Mouse (Mus musculus) CH12.LX (cell line): Measurements from ENCODE around the gene Cyp11a1. TPM values are rescaled to one million over a fixed set of nuclear protein-coding genes. Genes with fewer than 3 reads are reported as not detected.

ENCODE experiments used
- DNase-seq: peaks from one replicate; pipeline ENCODE4 v3.0.0-alpha.2; 2013; ENCODE audit errors: extremely low read depth
- H3K27ac ChIP-seq: 2 replicates; pipeline ENCODE4 v1.5.1; 2012; ENCODE audit warnings: low read depth, mild to moderate bottlenecking, control low read depth, moderate library complexity; ENCODE audit not compliant: insufficient read depth
- H3K27me3 ChIP-seq: replicated peaks from 2 replicates; pipeline ENCODE3; 2012; ENCODE audit warnings: inconsistent platforms
- H3K36me3 ChIP-seq, 2 experiments: replicated peaks in 1 of 2; 2 replicates each; pipeline versions ENCODE3 to v1.6.1; 2012; ENCODE audit warnings: inconsistent platforms in 1 of 2, low read length in 1 of 2, mild to moderate bottlenecking in 1 of 2, mixed read lengths in 1 of 2, moderate library complexity in 1 of 2; ENCODE audit not compliant: control insufficient read depth in 1 of 2, insufficient read depth in 1 of 2
- H3K4me1 ChIP-seq, 2 experiments: 2 replicates each; pipeline ENCODE4 v1.6.1; 2012; ENCODE audit warnings: inconsistent platforms in 1 of 2, moderate library complexity in 1 of 2; ENCODE audit not compliant: insufficient read depth in 2 of 2, control insufficient read depth in 1 of 2
- H3K4me2 ChIP-seq: 2 replicates; pipeline ENCODE4 v1.6.1; 2012; ENCODE audit warnings: low read depth, mild to moderate bottlenecking, control low read depth; ENCODE audit not compliant: poor library complexity, insufficient read depth, severe bottlenecking
- H3K4me3 ChIP-seq, 3 experiments: fragments of 150-350 bp in 1 of 3; sonication (generic) in 1 of 3; replicated peaks in 1 of 3; 2 replicates each; pipeline versions ENCODE3 to v1.5.1; 2011 to 2012; ENCODE audit warnings: low read depth in 2 of 3, low read length in 2 of 3, mild to moderate bottlenecking in 2 of 3, moderate library complexity in 2 of 3, control low read depth in 1 of 3, improper control_type of control experiment in 1 of 3, inconsistent platforms in 1 of 3, mixed read lengths in 1 of 3; ENCODE audit not compliant: poor library complexity in 1 of 3
- H3K79me2 ChIP-seq: replicated peaks from 2 replicates; pipeline ENCODE4 v1.6.1; 2012; ENCODE audit warnings: mild to moderate bottlenecking, moderate library complexity; ENCODE audit not compliant: control insufficient read depth, poor library complexity, insufficient read depth, severe bottlenecking; ENCODE audit errors: extremely low read depth
- H3K9ac ChIP-seq: 2 replicates; pipeline ENCODE4 v1.6.1; 2012; ENCODE audit warnings: low read depth, mild to moderate bottlenecking, control low read depth, moderate library complexity; ENCODE audit not compliant: insufficient read depth
- H3K9me3 ChIP-seq: replicated peaks from 2 replicates; pipeline ENCODE3; 2012; ENCODE audit warnings: low read length, inconsistent platforms, mixed read lengths
- CHD1 ChIP-seq: IDR thresholded peaks from 2 replicates; pipeline ENCODE4 v1.6.1; 2012; ENCODE audit warnings: low read depth, low read length, improper control_type of control experiment, inconsistent platforms
- CHD2 ChIP-seq: IDR thresholded peaks from 2 replicates; pipeline ENCODE4 v1.6.1; 2011; ENCODE audit warnings: low read length, improper control_type of control experiment
- CTCF ChIP-seq, 2 experiments: IDR thresholded peaks in 1 of 2; conservative IDR thresholded peaks in 1 of 2; 2 replicates each; pipeline ENCODE4 v1.5.1; 2011 to 2012; ENCODE audit warnings: low read depth in 2 of 2, low read length in 2 of 2, improper control_type of control experiment in 1 of 2, inconsistent platforms in 1 of 2, mild to moderate bottlenecking in 1 of 2, moderate library complexity in 1 of 2
- ELF1 ChIP-seq: IDR thresholded peaks from 2 replicates; pipeline ENCODE4 v1.6.1; 2014; ENCODE audit warnings: low read depth, mild to moderate bottlenecking, inconsistent platforms, low read length, improper control_type of control experiment
- ETS1 ChIP-seq: conservative IDR thresholded peaks from 2 replicates; pipeline ENCODE4 v1.6.1; 2012; ENCODE audit warnings: low read depth, mild to moderate bottlenecking, inconsistent platforms, low read length, improper control_type of control experiment, moderate library complexity
- HCFC1 ChIP-seq: IDR thresholded peaks from 2 replicates; pipeline ENCODE4 v1.6.1; 2012; ENCODE audit warnings: low read depth, mild to moderate bottlenecking, inconsistent platforms, low read length, improper control_type of control experiment
- JUN ChIP-seq: IDR thresholded peaks from 2 replicates; pipeline ENCODE4 v1.6.1; 2011; ENCODE audit warnings: low read depth, mild to moderate bottlenecking, low read length, improper control_type of control experiment, moderate library complexity; ENCODE audit not compliant: insufficient read depth
- KAT2A ChIP-seq: IDR thresholded peaks from 2 replicates; pipeline ENCODE4 v1.6.1; 2012; ENCODE audit warnings: low read length, improper control_type of control experiment, inconsistent platforms; ENCODE audit not compliant: insufficient replicate concordance
- MAX ChIP-seq: IDR thresholded peaks from 2 replicates; pipeline ENCODE4 v1.6.1; 2011; ENCODE audit warnings: low read length, improper control_type of control experiment
- MXI1 ChIP-seq: IDR thresholded peaks from 2 replicates; pipeline ENCODE4 v1.6.1; 2011; ENCODE audit warnings: mild to moderate bottlenecking, low read depth, low read length, improper control_type of control experiment
- MYC ChIP-seq: IDR thresholded peaks from 2 replicates; pipeline ENCODE4 v1.6.1; 2011; ENCODE audit warnings: low read depth, mild to moderate bottlenecking, improper control_type of control experiment, low read length
- NELFE ChIP-seq: IDR thresholded peaks from 2 replicates; pipeline ENCODE4 v1.6.1; 2011; ENCODE audit warnings: low read depth, low read length, improper control_type of control experiment
- POLR2A ChIP-seq: IDR thresholded peaks from 2 replicates; pipeline ENCODE4 v1.6.1; 2011; ENCODE audit warnings: low read depth, mild to moderate bottlenecking, improper control_type of control experiment, low read length
- POLR2AphosphoS2 ChIP-seq: IDR thresholded peaks from 2 replicates; pipeline ENCODE4 v1.6.1; 2011; ENCODE audit warnings: low read depth, low read length, improper control_type of control experiment
- RAD21 ChIP-seq: IDR thresholded peaks from 2 replicates; pipeline ENCODE4 v1.6.1; 2011; ENCODE audit warnings: low read depth, mild to moderate bottlenecking, low read length, improper control_type of control experiment, moderate library complexity
- SIN3A ChIP-seq: IDR thresholded peaks from 2 replicates; pipeline ENCODE4 v1.6.1; 2012; ENCODE audit warnings: low read length, improper control_type of control experiment, inconsistent platforms
- SMC3 ChIP-seq: IDR thresholded peaks from 2 replicates; pipeline ENCODE4 v1.6.1; 2011; ENCODE audit warnings: low read depth, low read length, improper control_type of control experiment
- TCF12 ChIP-seq: IDR thresholded peaks from 2 replicates; pipeline ENCODE4 v1.6.1; 2014; ENCODE audit warnings: low read depth, mild to moderate bottlenecking, inconsistent platforms, low read length, improper control_type of control experiment
- UBTF ChIP-seq: IDR thresholded peaks from 2 replicates; pipeline ENCODE4 v1.6.1; 2012; ENCODE audit warnings: low read depth, mild to moderate bottlenecking, inconsistent platforms, low read length, improper control_type of control experiment, moderate library complexity
- USF1 ChIP-seq: IDR thresholded peaks from 2 replicates; pipeline ENCODE4 v1.6.1; 2014; ENCODE audit warnings: low read depth, mild to moderate bottlenecking, inconsistent platforms, low read length, improper control_type of control experiment
- USF2 ChIP-seq: conservative IDR thresholded peaks from 2 replicates; pipeline ENCODE4 v1.6.1; 2011; ENCODE audit warnings: low read depth, low read length, improper control_type of control experiment
- ZKSCAN1 ChIP-seq: IDR thresholded peaks from 2 replicates; pipeline ENCODE4 v1.6.1; 2012; ENCODE audit warnings: low read depth, inconsistent platforms, low read length, improper control_type of control experiment, borderline replicate concordance
- ZMIZ1 ChIP-seq: IDR thresholded peaks from 2 replicates; pipeline ENCODE4 v1.6.1; 2012; ENCODE audit warnings: low read depth, mild to moderate bottlenecking, inconsistent platforms, low read length, improper control_type of control experiment
- ZNF384 ChIP-seq: IDR thresholded peaks from 2 replicates; pipeline ENCODE4 v1.6.1; 2012; ENCODE audit warnings: low read depth, low read length, improper control_type of control experiment, inconsistent platforms
- dilution Hi-C: fragments of 300-500 bp; cut with MboI; formaldehyde crosslinking; loops from 2 replicates; pipeline ENCODE4 v1.14.3; 2020; ENCODE audit warnings: low sequenced_read_pairs; ENCODE audit not compliant: extremely low pct_unique_long_range_greater_than_20kb, extremely low pct_ligation_motif_present
- in situ Hi-C: fragments of 300-500 bp; cut with MboI; formaldehyde crosslinking; loops from 3 replicates; pipeline ENCODE4 v1.14.3; 2019; ENCODE audit warnings: low sequenced_read_pairs, low pct_ligation_motif_present, low pct_unique_long_range_greater_than_20kb, mixed read lengths
- polyA plus RNA-seq: library from polyadenylated mRNA; unstranded; fragments of >175 nt; gene quantifications from 2 replicates; pipeline ENCODE4 v1.2.1, GENCODE M21; 2012; ENCODE audit warnings: low read depth; ENCODE audit not compliant: insufficient read length
- total RNA-seq, 2 experiments: library from RNA; depleted of rRNA; stranded (reverse); fragments of 300-350 nt in 1 of 2; fragments of >200 nt in 1 of 2; gene quantifications; 2 replicates each; pipeline ENCODE4 v1.2.3; 2012 to 2014

Cyp11a1 gene
- total and polyA plus RNA-seq, 3 experiments = 2.6 to 12.8 (median 9.0) TPM

DNA sequence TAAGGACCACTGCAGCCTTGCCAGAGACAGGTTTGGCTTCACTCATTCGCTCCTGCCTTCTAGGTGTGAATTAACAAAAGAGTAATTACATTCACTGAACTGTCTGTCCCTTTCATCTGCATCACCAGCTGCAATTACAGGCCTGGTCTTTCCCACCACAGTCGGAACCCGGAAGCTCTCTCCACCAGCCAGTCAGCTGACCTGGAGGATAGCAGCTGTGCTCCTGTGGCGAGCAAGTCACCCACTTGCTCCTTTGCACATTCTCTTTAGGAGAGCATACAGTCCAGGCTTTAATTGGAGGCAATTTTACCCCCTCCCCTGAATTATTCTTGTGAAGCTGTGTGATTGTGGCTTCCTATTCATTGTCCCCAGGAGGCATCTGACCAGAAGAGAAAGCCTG is 39.4 kb downstream of the Cyp11a1 start:
- Histone ChIP-seq H3K4me2 (no peak overlapping the region), H3K4me1 (peaks cover 13 to 45% of the 10 kb centered on the region in 2 experiments), H3K36me3 (no peaks in the 10 kb centered on the region), H3K27me3 (peaks cover 3% of the 10 kb centered on the region), H3K4me3 (no peak overlapping the region), H3K9ac (no peak overlapping the region), H3K79me2 (no peaks in the 10 kb centered on the region), H3K9me3 (no peaks in the 10 kb centered on the region), H3K27ac (no peak overlapping the region)
- dilution Hi-C loops = no loop called here
- TF ChIP-seq UBTF (no peak), ZMIZ1 (no peak), ZNF384 (no peak), KAT2A (no peak), USF1 (peak; percentile 64), ZKSCAN1 (no peak), JUN (no peak), ELF1 (peak; percentile 87), USF2 (peak; percentile 28; the same call in 1 of the 2 replicates), CHD1 (no peak), SMC3 (no peak), TCF12 (no peak)
- in situ Hi-C loops = no loop called here
- peak; percentile 47 for DNase-seq

DNA sequence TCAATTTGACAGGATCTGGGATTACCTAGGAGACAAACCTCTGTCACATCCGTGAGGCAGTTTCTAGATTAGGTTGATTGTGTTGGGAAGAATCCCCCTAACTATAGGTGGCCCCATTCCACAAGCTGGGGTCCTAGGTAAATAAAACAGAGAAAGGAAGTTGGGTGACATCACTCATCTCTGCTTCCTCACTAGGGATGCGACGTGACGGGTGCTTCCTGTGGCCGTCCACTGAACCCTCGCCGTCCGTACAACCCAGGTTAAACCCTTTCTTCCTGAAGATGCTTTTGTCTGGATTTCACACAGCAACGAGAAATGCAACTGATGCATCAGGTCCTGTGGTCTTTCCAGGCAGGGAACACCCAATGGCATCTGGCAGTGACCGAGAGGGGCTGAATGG is 40.9 kb downstream of the Cyp11a1 start:
- dilution Hi-C loops (no loop called here), in situ Hi-C loops (no loop called here)
- DNase-seq = no peak
- TF ChIP-seq CHD2 (no peak), NELFE (no peak), MXI1 (no peak), RAD21 (no peak), HCFC1 (no peak), MYC (no peak), KAT2A (no peak), POLR2AphosphoS2 (no peak), MAX (no peak), ETS1 (no peak), POLR2A (no peak), SIN3A (no peak), CTCF (conservative IDR thresholded peaks at IDR 0.05 in 1 of 2, IDR thresholded peaks at IDR 0.05 in 1 of 2; ENCODE audit: low read depth in 2 of 2, low read length in 2 of 2) (no peak)
- Histone ChIP-seq H3K4me3 (no peak overlapping the region), H3K9ac (no peak overlapping the region), H3K9me3 (no peaks in the 10 kb centered on the region), H3K36me3 (no peaks in the 10 kb centered on the region), H3K27me3 (peaks cover 3% of the 10 kb centered on the region), H3K27ac (no peak overlapping the region), H3K4me1 (peaks cover 13 to 45% of the 10 kb centered on the region in 2 experiments), H3K4me2 (no peak overlapping the region), H3K79me2 (no peaks in the 10 kb centered on the region)
